Mouse (Mus musculus): ENCODE data around the gene Scml4.

GRCm38 (mm10) chr10:42910567-42910966 lies 50.4 kb downstream of the Scml4 start:
- TF ChIP-seq ZKSCAN1 (IDR thresholded peaks at IDR 0.05; ENCODE audit: low read depth, low read length) (no peak), RCOR1 (IDR thresholded peaks at IDR 0.05; ENCODE audit: low read depth, low read length) (no peak)

All from MEL (cell line).